Mouse (Mus musculus) myocyte (in vitro differentiated cells): ENCODE results near the gene Plxnd1.

Experiments used
- MAX ChIP-seq: IDR thresholded peaks from one replicate; pipeline ENCODE4 v1.6.1; 2011; ENCODE audit warnings: low read depth, mild to moderate bottlenecking, control low read depth
- POLR2A ChIP-seq: IDR thresholded peaks from one replicate; pipeline ENCODE4 v1.6.1; 2011; ENCODE audit warnings: low read depth, mild to moderate bottlenecking, control low read depth, moderate library complexity; ENCODE audit not compliant: insufficient read length

GRCm38 (mm10) chr6:116021961-116022485 is 27.2 kb upstream of the Plxnd1 start:
- TF ChIP-seq POLR2A (no peak), MAX (no peak)
